Mouse (Mus musculus) megakaryocyte, embryonic 14.5 days (primary cell): ENCODE measurements around the gene Cenpv. TPM values are rescaled to one million over a fixed set of nuclear protein-coding genes. Genes with fewer than 3 reads are reported as not detected.

Experiments
- H3K27me3 ChIP-seq: replicated peaks from 2 replicates; pipeline ENCODE3; 2012; ENCODE audit warnings: inconsistent platforms
- H3K36me3 ChIP-seq: replicated peaks from 2 replicates; pipeline ENCODE3; 2012; ENCODE audit warnings: low read length, inconsistent platforms, mixed read lengths
- H3K4me1 ChIP-seq: 2 replicates; pipeline ENCODE4 v1.6.1; 2012; ENCODE audit warnings: inconsistent platforms
- H3K4me3 ChIP-seq: replicated peaks from 2 replicates; pipeline ENCODE3; 2012; ENCODE audit warnings: moderate library complexity, mild to moderate bottlenecking, inconsistent platforms
- H3K9me3 ChIP-seq: 2 replicates; pipeline ENCODE4 v1.6.1; 2012; ENCODE audit warnings: inconsistent platforms
- FLI1 ChIP-seq: IDR thresholded peaks from 2 replicates; pipeline ENCODE4 v1.6.1; 2012; ENCODE audit warnings: low read length, inconsistent platforms, mixed read lengths
- GATA1 ChIP-seq: IDR thresholded peaks from 3 replicates; pipeline ENCODE4 v1.6.1; 2012; ENCODE audit warnings: mixed read lengths, low read length, inconsistent platforms, borderline replicate concordance
- polyA plus RNA-seq: library from polyadenylated mRNA; stranded (reverse); fragments of >175 nt; gene quantifications from 2 replicates; pipeline ENCODE4 v1.2.3, GENCODE M21; 2012; ENCODE audit warnings: low replicate concordance; ENCODE audit not compliant: insufficient read depth

Cenpv gene
- polyA plus RNA-seq: 10.8 and 13.9 TPM in 2 replicates

DNA sequence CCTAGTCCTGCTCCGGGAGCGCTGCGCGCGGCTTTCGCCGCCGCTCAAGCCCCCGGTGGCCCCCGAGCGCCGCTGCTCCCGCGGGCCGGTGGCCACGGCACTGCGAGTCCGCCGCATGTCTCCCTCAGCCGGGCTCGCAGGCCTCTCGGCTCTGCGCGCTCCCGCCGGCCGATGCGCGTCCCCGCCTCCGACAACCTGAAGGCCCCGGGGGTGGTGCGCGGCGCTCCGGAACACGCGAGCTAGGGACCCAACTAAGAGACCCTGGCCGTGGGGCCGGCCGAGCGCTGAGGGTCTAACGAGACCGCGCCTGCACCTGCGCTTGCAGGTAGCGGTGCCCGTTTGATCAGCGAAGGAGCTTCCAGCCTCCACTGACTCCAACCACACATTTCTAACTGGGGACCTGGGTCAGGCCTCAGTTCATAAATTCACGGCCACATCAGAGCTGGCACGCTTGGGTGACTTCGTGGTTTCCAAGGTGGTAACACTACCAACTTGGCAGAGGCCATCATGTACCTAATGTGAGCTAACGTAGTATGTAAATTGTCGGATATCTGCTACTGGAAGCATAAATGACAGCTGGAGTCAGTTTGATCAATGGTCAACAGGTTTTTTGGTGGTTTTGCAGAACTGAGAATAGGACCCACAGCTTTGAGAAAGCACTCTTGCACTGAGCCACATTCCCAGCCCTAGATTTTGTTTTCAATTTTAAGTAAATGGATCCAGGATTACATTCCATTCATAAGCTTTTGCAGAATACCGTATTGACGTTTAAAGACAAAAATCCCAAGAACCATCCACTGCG lies at the start of gene Cenpv:
Gene Cenpv (minus strand): TSS at position 173 of the 802 bp plus-strand sequence.
- Histone ChIP-seq H3K9me3 (no peaks in the 10 kb centered on the region), H3K36me3 (peaks cover 5% of the 10 kb centered on the region), H3K4me1 (peaks cover 27% of the 10 kb centered on the region), H3K4me3 (peak within 1 kb of the TSS; percentile 96), H3K27me3 (peaks cover 24% of the 10 kb centered on the region)
- TF ChIP-seq FLI1 (no peak), GATA1 (no peak)

DNA sequence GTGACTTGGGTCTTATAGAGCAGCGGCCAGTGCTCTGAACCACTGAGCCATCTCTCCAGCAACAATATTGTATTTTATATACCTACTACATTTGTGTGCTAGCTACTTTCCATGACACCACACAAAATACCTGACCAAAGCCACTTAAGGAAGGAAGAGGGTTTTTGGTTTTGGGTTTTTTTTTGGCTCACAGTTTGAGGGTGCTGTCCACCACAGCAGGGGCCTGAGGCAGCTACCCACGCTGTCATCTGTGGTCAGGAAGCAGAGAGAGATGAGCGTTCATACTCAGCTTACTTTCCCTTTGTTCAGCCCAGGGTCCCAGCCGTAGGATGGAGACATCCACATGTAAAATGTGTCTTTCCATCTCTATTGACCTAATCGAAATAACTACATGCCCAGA lies 48.0 kb upstream of the Cenpv start:
- Histone ChIP-seq H3K4me3 (peak overlapping the region; percentile 38), H3K27me3 (peaks cover 5% of the 10 kb centered on the region), H3K36me3 (peaks cover 98% of the 10 kb centered on the region), H3K4me1 (peaks cover 28% of the 10 kb centered on the region), H3K9me3 (peaks cover 10% of the 10 kb centered on the region)
- TF ChIP-seq FLI1: no peak
- no peak for TF ChIP-seq GATA1

DNA sequence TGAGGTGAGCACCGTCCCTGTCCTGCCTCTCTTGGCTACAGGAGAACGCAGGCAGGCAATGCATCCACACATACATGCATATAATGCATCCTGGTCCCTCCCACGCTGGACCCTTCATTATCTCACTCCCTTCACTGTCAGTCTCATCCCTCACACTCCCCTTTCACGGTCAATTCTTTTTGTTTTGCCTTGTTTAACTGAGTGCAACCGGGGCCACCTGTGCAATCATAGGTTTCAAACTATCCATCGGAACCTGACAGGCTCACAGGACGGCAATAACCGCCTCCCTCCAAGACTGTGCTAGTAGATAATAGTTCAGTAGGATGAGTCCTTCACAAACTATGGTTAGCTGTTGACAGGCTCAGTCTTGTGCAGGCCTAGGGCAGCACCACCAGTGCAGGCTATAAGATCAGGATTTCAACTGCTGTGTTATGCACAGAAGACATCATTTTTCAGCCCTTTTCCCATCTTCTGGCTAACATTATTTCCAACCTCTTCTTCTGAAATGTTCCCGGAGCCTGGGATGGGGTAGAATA lies 45.7 kb upstream of the Cenpv start:
- Histone ChIP-seq H3K36me3 (peaks cover 97% of the 10 kb centered on the region), H3K27me3 (no peaks in the 10 kb centered on the region), H3K9me3 (peaks cover 10% of the 10 kb centered on the region), H3K4me3 (peak overlapping the region; percentile 3), H3K4me1 (peaks cover 26% of the 10 kb centered on the region)
- no peak for TF ChIP-seq GATA1
- no peak for TF ChIP-seq FLI1

DNA sequence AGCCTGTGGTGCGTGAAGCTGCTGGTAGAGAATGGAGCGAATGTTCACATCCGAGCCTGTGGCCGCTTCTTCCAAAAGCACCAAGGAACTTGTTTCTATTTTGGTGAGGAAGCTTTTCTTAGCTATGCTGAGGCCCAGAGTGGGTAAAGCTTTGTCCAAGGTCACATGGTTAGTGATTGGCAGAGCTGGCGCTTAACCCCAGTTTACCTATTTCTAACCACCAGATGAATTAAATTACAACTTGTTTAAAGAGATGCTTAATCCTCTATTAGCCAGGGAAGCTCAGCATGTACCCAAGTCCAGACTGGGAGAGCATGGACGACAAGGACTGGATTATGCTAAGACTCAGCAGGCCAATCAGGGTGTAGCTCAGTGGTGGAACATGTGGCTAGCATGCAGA lies 44.0 kb upstream of the Cenpv start:
- Histone ChIP-seq H3K36me3 (peaks cover 96% of the 10 kb centered on the region), H3K27me3 (peaks cover 6% of the 10 kb centered on the region), H3K4me1 (peaks cover 40% of the 10 kb centered on the region), H3K9me3 (peaks cover 10% of the 10 kb centered on the region), H3K4me3 (no peak overlapping the region)
- TF ChIP-seq FLI1 (no peak), GATA1 (no peak)

DNA sequence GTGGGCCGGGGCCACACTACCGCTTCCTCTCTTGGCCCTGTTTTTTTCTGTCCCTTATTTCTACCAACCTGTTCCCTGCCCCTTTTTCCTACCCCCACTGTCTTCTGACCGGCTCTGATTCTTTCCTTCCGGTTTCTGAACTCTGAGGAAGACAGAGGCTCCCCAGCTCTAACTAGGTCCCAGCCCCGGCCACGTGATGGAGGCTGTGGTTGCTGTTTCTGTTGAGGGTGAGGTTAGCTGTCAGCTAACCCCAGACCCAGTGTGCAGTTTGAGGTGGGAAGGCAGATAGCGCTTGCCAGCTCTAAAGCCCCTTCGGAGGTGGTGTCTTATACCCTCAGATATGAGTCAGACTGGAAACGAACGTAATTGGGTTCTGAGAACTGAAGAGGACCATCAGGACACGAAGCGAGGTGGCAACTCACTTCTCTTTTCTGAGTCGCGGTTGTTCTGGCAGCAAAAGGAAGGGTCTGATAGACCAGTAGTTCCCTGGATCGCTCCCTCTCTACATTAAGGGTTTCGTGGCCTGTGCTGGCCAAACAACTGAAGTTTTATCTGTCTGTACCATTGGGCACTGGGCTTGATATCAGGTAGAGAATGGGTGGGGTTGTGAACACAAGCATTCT lies 37.6 kb upstream of the Cenpv start:
- Histone ChIP-seq H3K36me3 (peaks cover 40% of the 10 kb centered on the region), H3K4me1 (peaks cover 65% of the 10 kb centered on the region), H3K4me3 (peak overlapping the region; percentile 90), H3K27me3 (peaks cover 8% of the 10 kb centered on the region), H3K9me3 (no peaks in the 10 kb centered on the region; the same call in 1 of the 2 replicates)
- no peak for TF ChIP-seq FLI1

DNA sequence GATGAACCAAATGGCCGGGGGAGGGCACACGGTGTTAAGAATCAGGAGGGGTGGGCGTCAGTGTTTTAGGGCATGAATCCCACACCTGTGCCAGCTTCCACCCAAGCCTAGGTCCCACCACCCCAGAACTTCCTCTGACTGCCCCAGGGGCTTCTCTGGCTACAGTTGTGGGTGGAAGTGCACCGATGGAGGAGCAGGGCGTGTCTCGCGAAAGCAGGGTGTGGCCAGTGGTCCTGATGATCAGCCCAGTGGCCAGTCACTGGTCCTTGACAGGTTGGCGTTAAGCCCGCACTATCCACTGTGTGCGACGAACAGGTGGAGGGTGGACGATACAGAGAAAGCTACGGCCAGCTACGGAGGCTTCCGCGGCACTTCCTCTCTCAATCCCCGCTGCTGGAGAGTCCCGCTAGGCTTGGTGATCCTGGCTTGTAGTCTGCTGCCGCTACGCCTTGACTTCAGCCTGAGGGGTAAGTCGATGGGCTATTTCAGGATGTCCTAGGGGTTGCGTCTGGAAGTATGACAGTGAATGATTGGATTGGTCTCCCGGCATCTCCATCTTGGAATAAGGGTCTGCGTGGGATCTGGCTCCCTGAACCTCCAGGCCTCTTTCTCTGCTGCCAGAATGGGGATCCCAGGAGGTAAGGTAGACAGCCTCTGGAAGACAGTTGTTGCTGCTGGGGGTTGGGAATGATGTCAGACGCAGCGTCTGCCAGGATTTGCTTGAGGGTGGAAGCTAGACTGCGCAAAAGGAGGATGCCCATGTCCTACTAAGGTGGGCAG lies 36.8 kb upstream of the Cenpv start:
- Histone ChIP-seq H3K27me3 (peaks cover 8% of the 10 kb centered on the region), H3K9me3 (no peaks in the 10 kb centered on the region; the same call in 1 of the 2 replicates), H3K4me3 (peak overlapping the region; percentile 90), H3K4me1 (peaks cover 66% of the 10 kb centered on the region), H3K36me3 (peaks cover 32% of the 10 kb centered on the region)
- TF ChIP-seq FLI1: no peak
- no peak for TF ChIP-seq GATA1

DNA sequence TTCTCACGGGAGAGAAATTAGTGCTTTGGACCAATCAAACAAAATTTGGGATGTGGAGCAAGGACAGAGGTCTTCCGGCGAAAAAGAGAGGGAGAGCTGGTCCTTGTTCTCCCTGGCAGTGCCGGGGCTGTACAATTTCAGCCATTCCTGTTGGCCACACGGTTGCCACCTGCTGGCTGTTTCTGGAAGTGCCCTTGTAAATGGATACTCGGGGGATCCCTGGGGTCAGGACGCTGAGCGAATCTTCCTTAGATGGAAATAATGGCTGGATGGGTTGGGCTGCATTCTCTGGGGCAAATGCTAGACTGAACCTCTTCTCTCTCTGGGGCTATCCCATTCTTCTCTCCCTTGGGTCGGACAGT lies 36.2 kb upstream of the Cenpv start:
- Histone ChIP-seq H3K27me3 (peaks cover 8% of the 10 kb centered on the region), H3K9me3 (no peaks in the 10 kb centered on the region; the same call in 1 of the 2 replicates), H3K36me3 (peaks cover 26% of the 10 kb centered on the region), H3K4me1 (peaks cover 68% of the 10 kb centered on the region), H3K4me3 (peak overlapping the region; percentile 90)
- TF ChIP-seq GATA1: no peak
- no peak for TF ChIP-seq FLI1

DNA sequence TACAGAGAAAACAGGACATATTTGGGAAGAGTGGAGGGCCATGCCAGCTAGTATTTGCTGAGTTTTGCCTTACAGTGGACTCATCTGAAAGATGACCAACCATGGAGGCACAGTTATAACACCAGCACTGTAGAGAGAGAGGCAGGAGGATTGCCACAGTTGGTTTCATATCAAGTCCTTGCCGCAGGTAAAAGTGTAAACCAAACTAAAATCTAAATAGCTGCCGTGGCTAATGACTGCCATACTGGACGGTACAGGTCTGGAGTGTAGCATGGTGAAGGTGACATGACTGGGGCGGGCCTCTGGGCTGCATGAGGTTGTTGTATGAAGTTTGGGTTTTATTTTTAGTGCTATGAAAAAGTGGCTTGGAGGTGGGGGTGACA lies 35.6 kb upstream of the Cenpv start:
- H3K27me3 ChIP-seq: peaks cover 8% of the 10 kb centered on the region
- H3K9me3 ChIP-seq: no peaks in the 10 kb centered on the region; the same call in 1 of the 2 replicates
- peak overlapping the region; percentile 90 for H3K4me3 ChIP-seq
- H3K36me3 ChIP-seq: peaks cover 22% of the 10 kb centered on the region
- no peak for TF ChIP-seq GATA1
- no peak for TF ChIP-seq FLI1
- H3K4me1 ChIP-seq: peaks cover 63% of the 10 kb centered on the region

DNA sequence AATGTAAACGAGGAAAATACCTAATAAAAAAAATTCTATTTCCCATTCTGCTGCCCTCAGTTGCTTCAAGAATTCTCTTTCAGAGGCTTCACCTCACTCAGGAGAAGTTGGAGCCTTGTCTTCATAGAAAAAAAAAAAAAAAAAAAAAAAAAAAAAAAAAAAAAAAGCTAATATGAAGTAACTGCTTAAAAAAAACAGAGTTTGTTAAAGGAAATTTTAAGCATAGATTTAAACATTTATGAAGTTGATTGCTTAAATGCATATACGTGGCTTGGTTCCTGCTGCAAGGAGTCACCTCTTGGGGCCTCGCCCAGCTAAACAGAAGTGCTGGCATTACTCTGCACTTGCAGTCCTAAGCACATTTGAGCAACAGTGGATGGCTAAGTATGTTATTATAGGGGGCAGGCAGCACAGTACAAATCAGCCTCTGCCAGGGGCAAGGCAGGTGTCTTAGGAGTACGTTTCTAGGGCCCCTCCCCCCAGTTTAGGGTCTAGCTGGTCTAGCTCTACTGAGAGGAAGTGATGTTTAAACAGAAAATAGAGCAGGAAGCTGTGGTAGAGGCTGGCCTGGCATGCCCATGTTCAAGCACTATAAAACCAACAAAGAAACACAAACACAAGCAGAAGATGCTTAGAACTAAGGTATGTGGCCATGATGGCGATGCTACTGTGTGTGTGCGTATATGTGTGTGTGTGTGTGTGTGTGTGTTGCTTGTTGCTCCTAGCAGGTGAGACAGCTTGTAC lies 35.1 kb upstream of the Cenpv start, which contains the start of gene Trpv2:
Gene Trpv2 (plus strand): TSS at position 528 of the 744 bp plus-strand sequence.
- Histone ChIP-seq H3K4me3 (peak within 1 kb of the TSS; percentile 90), H3K27me3 (peaks cover 8% of the 10 kb centered on the region), H3K4me1 (peaks cover 58% of the 10 kb centered on the region), H3K9me3 (no peaks in the 10 kb centered on the region; the same call in 1 of the 2 replicates), H3K36me3 (peaks cover 17% of the 10 kb centered on the region)
- TF ChIP-seq GATA1: no peak
- no peak for TF ChIP-seq FLI1
